Mouse (Mus musculus) midbrain, embryonic 10.5 days (tissue): ENCODE data around the gene Smox. TPM values are rescaled to one million over a fixed set of nuclear protein-coding genes. Genes with fewer than 3 reads are reported as not detected.

ENCODE experiments used
- DNase-seq: peaks from one replicate; pipeline ENCODE4 v3.0.0-alpha.2; 2017; ENCODE audit warnings: low spot score
- H3K27ac ChIP-seq: fragments of 300-500 bp; sonication (generic); replicated peaks from 2 replicates; pipeline ENCODE4 v1.5.1; 2016; ENCODE audit warnings: mild to moderate bottlenecking
- H3K27me3 ChIP-seq: fragments of 300-500 bp; sonication (generic); 2 replicates; pipeline ENCODE4 v1.6.1; 2016; ENCODE audit warnings: low read depth, mild to moderate bottlenecking; ENCODE audit not compliant: poor library complexity, severe bottlenecking
- H3K36me3 ChIP-seq: fragments of 300-500 bp; sonication (generic); 2 replicates; pipeline ENCODE4 v1.6.1; 2016; ENCODE audit warnings: mild to moderate bottlenecking, moderate library complexity
- H3K4me1 ChIP-seq: fragments of 300-500 bp; sonication (generic); 2 replicates; pipeline ENCODE4 v1.6.1; 2016
- H3K4me3 ChIP-seq: fragments of 300-500 bp; sonication (generic); 2 replicates; pipeline ENCODE4 v1.5.1; 2016; ENCODE audit warnings: mild to moderate bottlenecking, moderate library complexity
- H3K9me3 ChIP-seq: fragments of 300-500 bp; sonication (generic); replicated peaks from 2 replicates; pipeline ENCODE4 v1.6.1; 2016; ENCODE audit warnings: mild to moderate bottlenecking
- WGBS: fragments of 180-500 bp; shearing (Covaris S2); methylation state at CpG from one replicate; pipeline ENCODE4 v1.1.7; 2016; 5-methylcytosine and 5-hydroxymethylcytosine counted together
- polyA plus RNA-seq: library from polyadenylated mRNA; unstranded; fragments of >200 nt; fragmentation: Nextera tagmentation; extraction: Ambion mirVana; gene quantifications from 2 replicates; pipeline ENCODE4 v1.2.1, GENCODE M21; 2016

Smox gene
- polyA plus RNA-seq, 1 experiment from 2014 or later = 29.5 TPM

DNA sequence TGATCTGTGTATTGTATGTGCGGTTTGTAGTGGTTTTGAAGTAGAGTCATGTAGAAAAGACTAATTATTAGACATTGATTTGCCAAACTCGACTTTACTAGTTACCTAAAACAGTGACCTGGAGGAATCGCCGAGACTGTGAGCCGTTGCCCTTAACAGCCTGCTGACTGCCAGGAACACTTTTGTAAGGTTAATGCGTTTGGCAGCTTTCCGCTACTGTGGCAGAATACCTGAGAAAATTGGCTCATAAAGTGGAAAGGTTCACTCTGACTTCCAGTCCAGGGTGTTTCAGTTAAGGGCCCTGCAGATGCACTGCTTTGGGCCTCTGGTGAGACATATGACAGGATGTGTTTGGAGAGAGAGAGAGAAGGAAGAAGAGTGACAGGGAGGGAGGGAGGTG, 40.0 kb downstream of the Smox start:
- Histone ChIP-seq H3K27me3 (no peaks in the 10 kb centered on the region), H3K36me3 (no peaks in the 10 kb centered on the region), H3K27ac (no peak overlapping the region), H3K4me1 (peaks cover 11% of the 10 kb centered on the region), H3K4me3 (no peak overlapping the region), H3K9me3 (no peaks in the 10 kb centered on the region)
- DNase-seq = no peak
- 87% methylated on average over 7 of the region's 7 CpGs for WGBS

- H3K4me3 ChIP-seq = no peak overlapping the region
- H3K27ac ChIP-seq = no peak overlapping the region
- no peak for DNase-seq
- no peaks in the 10 kb centered on the region for H3K9me3 ChIP-seq
- no peaks in the 10 kb centered on the region for H3K27me3 ChIP-seq
- 0 out of 2 replicates have a peak, but pooled peaks cover 6% of the 10 kb centered on the region for H3K4me1 ChIP-seq
- no peaks in the 10 kb centered on the region for H3K36me3 ChIP-seq
- WGBS = 88% methylated on average over 5 of the region's 5 CpGs
These were observed 43.9 kb downstream of the Smox start for GRCm38 (mm10) chr2:131535168-131535567.

DNA sequence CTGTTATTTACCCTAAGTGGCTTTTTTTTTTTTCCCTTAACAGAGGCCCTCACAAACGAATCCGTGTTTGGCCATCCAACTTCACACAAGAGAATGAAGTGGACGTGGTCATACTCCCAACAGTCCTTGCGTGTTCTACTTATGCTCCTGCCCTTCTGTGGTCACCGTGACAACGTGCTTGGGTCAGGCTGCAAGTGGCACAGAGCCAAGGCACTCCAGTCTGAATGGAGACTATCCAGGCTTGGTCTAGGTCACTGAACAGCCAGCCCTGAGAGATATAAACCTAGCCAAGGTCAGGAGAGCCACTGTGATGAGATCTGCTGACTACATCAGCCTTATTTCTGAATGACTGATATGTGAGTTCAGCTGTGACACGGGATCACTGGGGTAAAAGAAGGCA, 47.0 kb downstream of the Smox start:
- 89% methylated on average over 7 of the region's 7 CpGs for WGBS
- Histone ChIP-seq H3K9me3 (no peaks in the 10 kb centered on the region), H3K4me1 (peaks cover 13% of the 10 kb centered on the region), H3K4me3 (no peak overlapping the region), H3K27ac (no peak overlapping the region), H3K36me3 (no peaks in the 10 kb centered on the region), H3K27me3 (no peaks in the 10 kb centered on the region)
- no peak for DNase-seq

DNA sequence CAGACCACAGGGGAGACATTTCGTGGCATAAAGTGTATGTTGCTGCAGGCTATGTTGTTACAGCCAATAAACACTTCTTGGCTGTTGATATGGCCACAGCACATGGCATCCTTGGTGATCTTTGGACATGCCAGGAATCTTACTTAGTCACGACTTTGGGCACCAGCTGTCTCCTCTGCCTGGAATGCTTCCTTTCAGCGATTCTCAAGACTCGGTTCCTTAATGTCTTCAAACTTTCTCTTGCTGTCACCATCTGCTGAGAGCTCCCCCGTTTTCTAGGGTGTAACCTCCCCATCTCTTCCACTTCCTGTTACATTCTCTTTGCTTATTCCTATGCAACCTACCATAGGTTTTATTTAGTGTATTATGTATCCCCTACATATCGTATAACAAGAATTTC, 48.5 kb downstream of the Smox start:
- Histone ChIP-seq H3K9me3 (no peaks in the 10 kb centered on the region), H3K4me3 (no peak overlapping the region), H3K27me3 (peaks cover 8% of the 10 kb centered on the region), H3K27ac (no peak overlapping the region), H3K36me3 (no peaks in the 10 kb centered on the region), H3K4me1 (peaks cover 13% of the 10 kb centered on the region)
- 88% methylated on average over 6 of the region's 6 CpGs for WGBS
- no peak for DNase-seq

DNA sequence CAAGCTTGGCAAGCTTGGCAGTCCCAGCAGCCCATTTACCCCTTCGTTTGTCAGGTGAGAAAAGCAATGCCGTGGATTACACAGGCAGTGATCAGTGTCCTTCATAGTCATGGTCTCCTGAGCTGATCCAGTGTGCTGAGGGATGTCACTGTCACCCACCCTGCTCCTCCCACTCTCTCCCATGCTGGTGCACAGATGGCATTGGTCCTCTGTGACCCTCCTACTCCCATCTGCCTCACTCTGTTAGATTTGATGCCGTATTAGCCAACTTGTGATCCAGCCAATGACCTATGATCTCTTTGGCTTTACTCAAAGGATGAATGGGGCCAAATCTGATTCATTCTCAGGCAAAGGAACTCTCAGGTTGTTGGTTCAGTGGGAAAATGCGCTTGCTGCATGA, 50.4 kb downstream of the Smox start:
- Histone ChIP-seq H3K4me1 (peaks cover 22% of the 10 kb centered on the region), H3K4me3 (no peak overlapping the region), H3K27ac (no peak overlapping the region), H3K36me3 (no peaks in the 10 kb centered on the region), H3K9me3 (no peaks in the 10 kb centered on the region), H3K27me3 (peaks cover 27% of the 10 kb centered on the region)
- WGBS = 81% methylated on average over 4 of the region's 4 CpGs
- DNase-seq = no peak

GRCm38 (mm10) chr2:131542531-131542930, 51.2 kb downstream of the Smox start:
- Histone ChIP-seq H3K27ac (no peak overlapping the region), H3K27me3 (peaks cover 36% of the 10 kb centered on the region), H3K4me1 (peaks cover 27% of the 10 kb centered on the region), H3K36me3 (no peaks in the 10 kb centered on the region), H3K4me3 (no peak overlapping the region), H3K9me3 (no peaks in the 10 kb centered on the region)
- DNase-seq = no peak
- 33% methylated on average over 6 of the region's 6 CpGs for WGBS

DNA sequence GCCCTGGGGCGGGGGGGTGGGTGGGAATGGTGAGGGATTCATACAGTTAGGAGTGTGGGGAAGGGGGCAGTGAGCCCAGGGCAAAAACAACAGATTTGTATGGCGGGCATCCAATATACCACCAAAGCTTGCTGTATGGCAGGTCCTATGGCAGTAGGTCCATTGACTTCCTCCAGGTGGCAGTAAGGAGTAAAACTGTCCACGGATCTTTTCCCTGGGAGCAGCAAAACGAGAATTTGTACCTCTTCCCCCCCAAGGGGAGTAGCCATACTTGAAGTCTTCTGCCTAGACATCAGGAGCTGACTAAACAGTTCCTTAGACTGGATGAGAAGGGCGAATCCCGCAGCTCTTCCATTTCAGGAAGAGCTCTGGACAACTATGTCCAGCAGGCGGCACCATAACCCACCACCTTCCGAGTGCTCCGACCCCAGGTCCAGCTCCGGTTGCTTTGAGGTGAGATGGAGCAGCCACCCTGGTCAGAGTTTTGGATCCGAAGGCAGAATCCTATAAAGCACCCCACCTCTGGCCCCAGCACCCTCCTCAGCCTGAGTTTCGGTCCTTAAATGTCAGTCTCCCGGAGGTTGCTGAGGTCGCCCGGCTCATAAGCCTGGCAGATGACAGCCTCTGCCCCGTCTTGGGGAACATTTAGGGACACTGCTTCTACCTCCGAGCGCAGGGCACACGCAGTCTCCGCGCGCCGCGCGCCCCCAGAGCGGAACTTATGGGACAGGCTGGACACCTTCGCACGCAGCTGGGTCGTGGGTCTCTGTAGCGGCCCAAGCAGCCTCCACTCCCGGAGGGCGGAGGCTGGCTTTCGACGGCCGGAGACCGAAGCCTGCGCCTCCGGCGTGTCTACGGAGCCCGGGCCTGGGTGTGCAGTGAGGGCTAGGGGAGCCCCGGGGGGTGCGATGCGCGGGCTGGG, 54.4 kb downstream of the Smox start:
- Histone ChIP-seq H3K4me3 (peak overlapping the region; percentile 59), H3K36me3 (no peaks in the 10 kb centered on the region), H3K27ac (0 out of 2 replicates have a peak overlapping the region, but pooled peaks have one; percentile 38), H3K4me1 (peaks cover 27% of the 10 kb centered on the region), H3K9me3 (no peaks in the 10 kb centered on the region), H3K27me3 (peaks cover 61% of the 10 kb centered on the region)
- peak; percentile 77 for DNase-seq
- WGBS = 4% methylated on average over 45 of the region's 45 CpGs

GRCm38 (mm10) chr2:131546308-131546700, 55.0 kb downstream of the Smox start:
- WGBS = 1% methylated on average over 27 of the region's 27 CpGs
- H3K4me1 ChIP-seq = peaks cover 27% of the 10 kb centered on the region
- no peaks in the 10 kb centered on the region for H3K9me3 ChIP-seq
- peaks cover 64% of the 10 kb centered on the region for H3K27me3 ChIP-seq
- H3K27ac ChIP-seq = 0 out of 2 replicates have a peak overlapping the region, but pooled peaks have one; percentile 38
- H3K36me3 ChIP-seq = no peaks in the 10 kb centered on the region
- H3K4me3 ChIP-seq = peak overlapping the region; percentile 59
- peak; percentile 25 for DNase-seq

DNA sequence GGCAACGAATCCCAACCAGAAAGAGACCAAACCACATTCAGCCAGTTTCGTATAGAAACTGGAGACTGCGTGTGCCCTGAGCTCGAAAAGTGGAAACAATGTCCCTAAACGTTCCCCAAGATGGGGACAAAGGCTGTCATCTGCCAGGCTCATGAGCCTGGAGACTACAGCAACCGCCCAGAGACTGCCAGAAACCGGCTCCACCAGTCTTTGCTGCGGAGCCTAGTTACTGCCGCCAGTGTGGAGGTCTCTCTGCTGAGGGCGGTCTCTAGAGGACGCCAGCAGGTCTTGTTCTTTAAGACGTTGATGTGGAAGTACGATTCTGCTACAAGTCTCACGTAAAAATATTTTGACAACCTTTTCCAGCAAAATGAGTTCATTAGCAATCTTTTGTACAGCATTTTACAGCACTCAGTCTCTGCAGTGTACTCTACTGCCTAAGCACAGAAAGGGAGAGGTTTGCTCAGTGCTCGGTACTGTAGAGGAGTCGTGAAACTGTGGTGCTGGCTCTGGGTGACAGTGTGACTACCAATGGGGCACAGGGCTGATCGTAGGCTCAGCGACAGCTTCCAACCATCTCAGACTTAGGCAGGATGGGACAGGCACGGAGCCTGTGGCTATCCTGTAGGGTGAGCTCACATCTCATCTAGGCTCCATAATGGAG, 55.6 kb downstream of the Smox start:
- no peaks in the 10 kb centered on the region for H3K36me3 ChIP-seq
- peak; percentile 35 for DNase-seq
- H3K9me3 ChIP-seq = no peaks in the 10 kb centered on the region
- peaks cover 24% of the 10 kb centered on the region for H3K4me1 ChIP-seq
- no peak overlapping the region for H3K27ac ChIP-seq
- H3K27me3 ChIP-seq = peaks cover 69% of the 10 kb centered on the region
- 13% methylated on average over 19 of the region's 19 CpGs for WGBS
- H3K4me3 ChIP-seq = peak overlapping the region; percentile 59; the same call in 1 of the 2 replicates

DNA sequence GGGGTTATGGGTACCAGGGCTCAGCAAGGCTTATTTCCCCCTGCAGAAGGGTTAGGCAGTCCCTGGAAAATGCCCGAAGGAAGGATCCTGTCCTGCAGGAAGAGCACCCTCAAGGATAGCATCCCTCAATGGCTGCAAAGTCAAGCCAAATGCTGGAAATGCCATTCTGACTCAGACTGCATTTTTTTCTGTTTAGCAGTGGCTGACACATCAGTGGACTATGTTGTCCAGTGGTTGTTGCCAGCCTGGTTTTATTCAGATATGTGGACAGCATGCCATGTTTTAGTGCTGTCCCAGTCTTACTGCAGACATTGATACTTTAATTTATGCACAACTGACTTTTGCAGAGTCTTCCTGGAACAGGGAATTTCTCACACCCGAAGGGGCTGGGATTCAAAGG, 57.0 kb downstream of the Smox start:
- no peak overlapping the region for H3K4me3 ChIP-seq
- H3K4me1 ChIP-seq = peaks cover 16% of the 10 kb centered on the region
- no peak overlapping the region for H3K27ac ChIP-seq
- no peaks in the 10 kb centered on the region for H3K36me3 ChIP-seq
- WGBS = 88% methylated on average over 2 of the region's 2 CpGs
- DNase-seq = no peak
- peaks cover 83% of the 10 kb centered on the region for H3K27me3 ChIP-seq
- no peaks in the 10 kb centered on the region for H3K9me3 ChIP-seq

GRCm38 (mm10) chr2:131549090-131549489, 57.8 kb downstream of the Smox start:
- WGBS = 92% methylated on average over 5 of the region's 5 CpGs
- Histone ChIP-seq H3K27ac (no peak overlapping the region), H3K4me1 (peaks cover 16% of the 10 kb centered on the region), H3K4me3 (no peak overlapping the region), H3K9me3 (no peaks in the 10 kb centered on the region), H3K36me3 (no peaks in the 10 kb centered on the region), H3K27me3 (peaks cover 82% of the 10 kb centered on the region)
- DNase-seq = no peak

DNA sequence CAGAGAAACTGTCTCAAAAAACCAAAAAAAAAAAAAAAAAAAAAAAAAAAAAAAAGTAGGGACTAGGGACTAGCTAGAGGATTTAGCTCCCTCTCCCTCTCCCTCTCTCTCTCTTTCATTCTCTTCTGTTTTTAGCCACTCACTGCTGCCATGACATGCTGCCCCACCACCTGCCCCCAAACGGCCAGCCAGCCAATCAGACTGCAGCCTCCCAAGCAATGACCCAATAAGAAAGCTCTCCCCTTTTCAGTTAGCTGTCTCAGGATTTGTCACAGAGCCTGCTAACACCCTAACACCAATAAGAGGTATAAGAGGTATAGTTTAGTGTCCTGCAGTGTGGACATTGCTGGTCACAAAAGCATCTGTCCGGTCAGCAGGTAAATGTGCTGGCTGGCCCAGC, 59.2 kb downstream of the Smox start:
- Histone ChIP-seq H3K27ac (no peak overlapping the region), H3K9me3 (no peaks in the 10 kb centered on the region), H3K4me1 (peaks cover 16% of the 10 kb centered on the region), H3K36me3 (no peaks in the 10 kb centered on the region), H3K4me3 (no peak overlapping the region), H3K27me3 (peaks cover 79% of the 10 kb centered on the region)
- DNase-seq = no peak
- WGBS = 83% methylated on average over 2 of the region's 2 CpGs

DNA sequence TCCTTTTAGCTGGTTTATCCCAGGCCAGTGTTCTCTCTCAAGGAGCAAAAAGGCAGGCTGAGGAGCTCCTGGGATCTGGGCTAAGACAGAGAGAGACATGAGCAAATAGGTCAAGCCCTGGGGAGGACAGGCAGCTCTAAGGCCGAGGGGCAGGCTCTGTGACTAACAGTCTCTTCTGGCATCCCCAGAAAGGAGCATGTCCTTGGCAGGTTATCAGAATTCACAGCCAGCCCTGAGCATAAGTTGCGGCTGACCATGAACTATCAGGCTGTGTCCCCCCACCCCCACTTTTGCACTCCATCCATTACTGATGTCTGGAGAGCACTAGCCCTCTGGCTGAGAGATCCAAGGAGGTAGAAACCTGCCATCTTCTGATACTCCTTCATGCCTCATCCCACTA, 59.6 kb downstream of the Smox start:
- DNase-seq = no peak
- Histone ChIP-seq H3K9me3 (no peaks in the 10 kb centered on the region), H3K4me3 (no peak overlapping the region), H3K4me1 (peaks cover 13% of the 10 kb centered on the region), H3K27ac (no peak overlapping the region), H3K36me3 (no peaks in the 10 kb centered on the region), H3K27me3 (peaks cover 75% of the 10 kb centered on the region)
- WGBS = 73% methylated on average over 2 of the region's 2 CpGs
